Mouse (Mus musculus): ENCODE data around the gene Acadvl. TPM values are rescaled to one million over a fixed set of nuclear protein-coding genes. Genes with fewer than 3 reads are reported as not detected.

The Acadvl gene
- polyA plus RNA-seq, 2 experiments: 40.6 to 84.1 TPM

DNA sequence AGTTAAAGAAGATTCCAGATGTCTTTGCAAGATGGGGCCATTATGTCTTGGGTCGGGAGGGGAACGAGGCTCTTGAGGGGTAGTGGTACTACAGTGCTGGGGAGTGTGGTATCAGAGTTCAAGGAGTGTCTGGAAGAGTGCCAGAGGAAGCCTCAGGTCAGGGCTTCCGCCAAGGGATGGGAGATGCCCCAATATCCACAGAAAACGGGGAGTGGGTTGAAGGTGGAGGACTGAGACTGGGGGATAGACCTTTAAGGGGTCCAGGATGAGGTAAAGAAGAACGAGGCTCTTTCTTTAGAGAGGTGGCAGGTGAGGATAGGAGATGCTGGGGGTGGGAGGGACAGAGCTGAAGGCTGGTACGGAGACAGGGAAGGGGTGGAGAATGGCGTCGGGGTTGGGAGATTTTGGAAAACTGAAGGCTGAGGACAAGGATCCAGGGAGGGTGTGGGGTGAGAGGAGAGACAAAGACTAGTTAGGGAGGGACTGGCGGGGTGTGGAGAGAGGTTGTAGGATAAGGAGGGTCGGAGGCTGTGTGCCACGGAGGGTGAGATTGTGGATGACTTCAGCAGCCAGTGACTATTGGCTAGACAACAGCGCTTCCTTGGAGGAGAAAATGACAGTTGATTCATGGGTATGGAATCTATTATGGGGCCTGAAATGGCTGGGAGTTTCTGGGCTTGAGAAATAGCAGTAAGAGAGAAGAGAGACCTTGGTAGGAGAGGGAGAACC, 13.4 kb upstream of the Acadvl start:
- no peak for ATAC-seq (ENCODE audit: insufficient read depth)
- Histone ChIP-seq H3K4me1 (replicated peaks; ENCODE audit: control insufficient read depth in 2 of 2, insufficient read depth in 2 of 2, low read length in 1 of 2) (peaks cover 3 to 17% of the 10 kb centered on the region in 2 experiments; a peak in 3 of 4 replicates), H3K4me2 (ENCODE audit: low read depth) (peak overlapping the region; percentile 13), H3K4me3 (ENCODE audit: insufficient read depth in 1 of 2, low read depth in 2 of 2, low read length in 2 of 2) (no peak overlapping the region), H3K27ac (no peak overlapping the region), H3K36me3 (replicated peaks; ENCODE audit: control insufficient read depth, insufficient read depth, low read depth) (no peaks in the 10 kb centered on the region), H3K9ac (replicated peaks) (no peak overlapping the region), H3K9me3 (ENCODE audit: control insufficient read depth, low read length) (no peaks in the 10 kb centered on the region), H3K27me3 (ENCODE audit: control insufficient read depth, insufficient read depth, low read length) (peaks cover 19% of the 10 kb centered on the region)
- 30% methylated on average over 12 of the region's 12 CpGs for WGBS (ENCODE audit: insufficient replicate concordance)
- no peak for DNase-seq (ENCODE audit: low read depth in 3 of 3, low spot score in 3 of 3)
- TF ChIP-seq EP300 (IDR thresholded peaks at IDR 0.05; ENCODE audit: low read depth): no peak
- no peak for TF ChIP-seq CTCF (IDR thresholded peaks at IDR 0.05; ENCODE audit: low read depth)

DNA sequence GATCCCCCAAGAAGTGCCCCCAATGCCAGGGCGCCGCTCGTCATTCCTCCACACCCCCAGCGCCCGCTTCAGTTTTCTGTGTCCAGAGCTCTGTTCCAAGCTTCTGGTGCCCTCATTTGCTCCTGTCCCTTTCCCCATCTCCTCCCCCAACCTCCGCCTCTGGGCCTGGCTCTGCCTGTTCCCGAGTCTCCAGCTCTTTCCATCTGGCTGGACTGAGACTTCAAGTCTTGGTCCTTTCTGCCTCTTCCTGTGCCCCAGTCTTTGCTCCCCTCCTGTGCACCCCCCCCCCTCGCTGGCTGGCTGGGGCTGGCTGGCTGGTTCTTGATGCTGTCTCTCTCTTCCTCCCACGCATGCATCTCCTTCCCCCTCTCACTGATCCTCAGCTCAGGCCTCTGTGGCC, 12.2 kb upstream of the Acadvl start:
- no peak overlapping the region for H3K4me2 ChIP-seq (ENCODE audit: low read depth)
- H3K9me3 ChIP-seq (ENCODE audit: control insufficient read depth, low read length): no peaks in the 10 kb centered on the region
- TF ChIP-seq CTCF (IDR thresholded peaks at IDR 0.05; ENCODE audit: low read depth): no peak
- no peak for TF ChIP-seq EP300 (IDR thresholded peaks at IDR 0.05; ENCODE audit: low read depth)
- no peak for DNase-seq (ENCODE audit: low read depth in 3 of 3, low spot score in 3 of 3)
- 53% methylated on average over 9 of the region's 9 CpGs for WGBS (ENCODE audit: insufficient replicate concordance)
- no peak overlapping the region for H3K4me3 ChIP-seq (ENCODE audit: insufficient read depth in 1 of 2, low read depth in 2 of 2, low read length in 2 of 2)
- peaks cover 27% of the 10 kb centered on the region for H3K27me3 ChIP-seq (ENCODE audit: control insufficient read depth, insufficient read depth, low read length)
- H3K4me1 ChIP-seq (replicated peaks; ENCODE audit: control insufficient read depth in 2 of 2, insufficient read depth in 2 of 2, low read length in 1 of 2): peaks cover 3 to 17% of the 10 kb centered on the region in 2 experiments; a peak in 3 of 4 replicates
- H3K27ac ChIP-seq: no peak overlapping the region
- H3K9ac ChIP-seq (replicated peaks): no peak overlapping the region
- H3K36me3 ChIP-seq (replicated peaks; ENCODE audit: control insufficient read depth, insufficient read depth, low read depth): no peaks in the 10 kb centered on the region
- no peak for ATAC-seq (ENCODE audit: insufficient read depth)

DNA sequence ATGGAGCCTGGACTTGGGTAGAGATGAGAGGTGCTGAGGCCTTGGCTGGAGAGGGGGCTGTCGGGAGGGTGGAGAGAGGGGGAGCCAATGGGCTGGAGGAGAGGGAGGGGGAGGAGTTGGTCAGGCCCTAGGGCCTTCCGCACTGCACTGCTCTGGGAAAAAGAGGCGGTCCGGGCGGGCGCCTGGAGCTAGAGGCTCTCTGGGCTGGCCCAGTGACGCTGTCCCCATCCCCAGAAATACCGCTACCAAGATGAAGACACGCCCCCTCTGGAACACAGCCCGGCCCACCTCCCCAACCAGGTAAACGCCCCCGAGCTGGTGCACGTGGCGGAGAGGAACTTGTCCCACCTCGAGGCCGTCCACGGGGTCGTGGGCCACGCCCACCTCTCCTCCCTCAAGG, 11.5 kb upstream of the Acadvl start:
- H3K4me1 ChIP-seq (replicated peaks; ENCODE audit: control insufficient read depth in 2 of 2, insufficient read depth in 2 of 2, low read length in 1 of 2): peaks cover 3 to 19% of the 10 kb centered on the region in 2 experiments; a peak in 3 of 4 replicates
- H3K9me3 ChIP-seq (ENCODE audit: control insufficient read depth, low read length): no peaks in the 10 kb centered on the region
- no peaks in the 10 kb centered on the region for H3K36me3 ChIP-seq (replicated peaks; ENCODE audit: control insufficient read depth, insufficient read depth, low read depth)
- H3K27ac ChIP-seq: no peak overlapping the region
- peak overlapping the region; percentile 26; the same call in 1 of the 2 replicates for H3K4me2 ChIP-seq (ENCODE audit: low read depth)
- DNase-seq (ENCODE audit: low read depth in 3 of 3, low spot score in 3 of 3): no peak
- WGBS (ENCODE audit: insufficient replicate concordance): 28% methylated on average over 19 of the region's 19 CpGs
- H3K27me3 ChIP-seq (ENCODE audit: control insufficient read depth, insufficient read depth, low read length): peaks cover 27% of the 10 kb centered on the region
- no peak for TF ChIP-seq CTCF (IDR thresholded peaks at IDR 0.05; ENCODE audit: low read depth)
- no peak for TF ChIP-seq EP300 (IDR thresholded peaks at IDR 0.05; ENCODE audit: low read depth)
- no peak overlapping the region for H3K4me3 ChIP-seq (ENCODE audit: insufficient read depth in 1 of 2, low read depth in 2 of 2, low read length in 2 of 2)
- ATAC-seq (ENCODE audit: insufficient read depth): peak; percentile 36; the same call in 1 of the 2 replicates
- H3K9ac ChIP-seq (replicated peaks): no peak overlapping the region

DNA sequence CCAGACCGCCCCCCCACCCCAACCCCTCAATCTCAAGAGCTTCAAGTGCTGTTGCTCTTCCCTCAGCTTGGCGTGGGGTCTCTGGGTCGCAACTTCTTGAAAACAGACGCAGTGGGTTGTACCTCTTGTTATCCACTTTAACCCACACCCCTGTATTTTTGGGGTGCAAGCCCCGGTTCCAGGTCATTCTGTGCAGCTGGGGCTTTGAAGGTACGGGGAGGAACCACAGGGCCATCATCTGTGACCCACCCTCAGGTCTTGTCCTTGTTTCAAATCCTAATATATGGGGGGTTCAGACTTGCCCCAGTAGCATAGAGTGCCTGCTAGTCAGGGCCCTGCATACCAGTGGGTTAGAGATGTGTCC, 8.9 kb upstream of the Acadvl start:
- ATAC-seq (ENCODE audit: insufficient read depth): no peak
- H3K4me1 ChIP-seq (replicated peaks; ENCODE audit: control insufficient read depth in 2 of 2, insufficient read depth in 2 of 2, low read length in 1 of 2): peaks cover 6 to 21% of the 10 kb centered on the region in 2 experiments
- H3K27me3 ChIP-seq (ENCODE audit: control insufficient read depth, insufficient read depth, low read length): peaks cover 27% of the 10 kb centered on the region
- no peak overlapping the region for H3K27ac ChIP-seq
- H3K36me3 ChIP-seq (replicated peaks; ENCODE audit: control insufficient read depth, insufficient read depth, low read depth): no peaks in the 10 kb centered on the region
- DNase-seq (ENCODE audit: low read depth in 3 of 3, low spot score in 3 of 3): no peak
- H3K9ac ChIP-seq (replicated peaks): no peak overlapping the region
- TF ChIP-seq CTCF (IDR thresholded peaks at IDR 0.05; ENCODE audit: low read depth) (no peak), EP300 (IDR thresholded peaks at IDR 0.05; ENCODE audit: low read depth) (no peak)
- H3K9me3 ChIP-seq (ENCODE audit: control insufficient read depth, low read length): no peaks in the 10 kb centered on the region
- WGBS (ENCODE audit: insufficient replicate concordance): 22% methylated on average over 6 of the region's 6 CpGs
- H3K4me2 ChIP-seq (ENCODE audit: low read depth): peak overlapping the region; percentile 41
- no peak overlapping the region for H3K4me3 ChIP-seq (ENCODE audit: insufficient read depth in 1 of 2, low read depth in 2 of 2, low read length in 2 of 2)

DNA sequence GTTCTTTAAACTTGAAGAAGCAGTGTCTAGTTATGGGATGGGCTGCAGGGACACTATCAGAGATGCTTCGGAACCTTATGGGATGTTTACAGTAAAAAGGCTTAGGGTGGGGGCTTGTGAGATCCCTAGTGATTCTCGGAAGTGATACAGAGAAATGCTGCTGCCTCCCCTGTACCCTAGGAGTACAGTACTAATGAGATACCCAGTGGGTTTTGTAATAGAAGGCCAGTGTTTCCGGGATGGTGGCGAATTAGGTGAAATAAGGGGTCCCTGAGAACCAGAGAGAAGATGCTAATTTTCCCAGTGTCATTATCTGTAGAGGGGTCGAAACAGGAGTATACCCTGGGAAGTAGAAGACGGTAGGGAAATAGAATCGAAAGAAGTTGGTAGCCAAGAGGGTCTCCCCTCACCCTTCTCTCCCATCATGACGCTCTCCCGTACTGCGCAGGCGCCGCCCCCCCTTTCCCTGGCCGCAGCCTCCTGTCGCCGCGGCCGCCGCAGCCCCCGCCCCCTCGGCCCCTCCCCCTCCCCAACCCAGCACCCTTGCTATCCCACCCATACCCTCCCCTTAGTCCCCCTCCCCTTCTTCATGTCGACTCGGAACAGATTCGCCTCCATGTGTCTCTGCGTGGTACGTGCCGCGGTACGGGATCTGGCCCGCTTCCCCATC, 8.4 kb upstream of the Acadvl start:
- ATAC-seq (ENCODE audit: insufficient read depth) (no peak), DNase-seq (ENCODE audit: low read depth in 3 of 3, low spot score in 3 of 3) (no peak)
- Histone ChIP-seq H3K27me3 (ENCODE audit: control insufficient read depth, insufficient read depth, low read length) (peaks cover 27% of the 10 kb centered on the region), H3K27ac (no peak overlapping the region), H3K4me2 (ENCODE audit: low read depth) (peak overlapping the region; percentile 41), H3K9ac (replicated peaks) (no peak overlapping the region), H3K4me1 (replicated peaks; ENCODE audit: control insufficient read depth in 2 of 2, insufficient read depth in 2 of 2, low read length in 1 of 2) (peaks cover 6 to 16% of the 10 kb centered on the region in 2 experiments), H3K36me3 (replicated peaks; ENCODE audit: control insufficient read depth, insufficient read depth, low read depth) (no peaks in the 10 kb centered on the region), H3K9me3 (ENCODE audit: control insufficient read depth, low read length) (no peaks in the 10 kb centered on the region), H3K4me3 (ENCODE audit: insufficient read depth in 1 of 2, low read depth in 2 of 2, low read length in 2 of 2) (no peak overlapping the region)
- TF ChIP-seq CTCF (IDR thresholded peaks at IDR 0.05; ENCODE audit: low read depth): no peak
- TF ChIP-seq EP300 (IDR thresholded peaks at IDR 0.05; ENCODE audit: low read depth): no peak
- 6% methylated on average over 26 of the region's 29 CpGs for WGBS (ENCODE audit: insufficient replicate concordance)
